Mouse (Mus musculus) liver, embryonic 11.5 days (tissue): ENCODE results near the gene Gm11549. TPM values are rescaled to one million over a fixed set of nuclear protein-coding genes. Genes with fewer than 3 reads are reported as not detected.

Experiments
- ATAC-seq: fragments of 200-750 bp; cut with Nextera tagmentation; replicated peaks from 2 replicates; pipeline ENCODE4 v1.8.0; 2017; ENCODE audit warnings: moderate number of reproducible peaks, mild to moderate bottlenecking, moderate TSS enrichment, moderate library complexity; ENCODE audit not compliant: low FRiP score
- DNase-seq: peaks from one replicate; pipeline ENCODE4 v3.0.0-alpha.2; 2017; ENCODE audit warnings: low spot score
- H3K27ac ChIP-seq: fragments of 300-500 bp; sonication (generic); 2 replicates; pipeline ENCODE4 v1.5.1; 2014; ENCODE audit warnings: mild to moderate bottlenecking, low read depth, low read length, control low read depth
- H3K27me3 ChIP-seq: fragments of 300-500 bp; sonication (generic); replicated peaks from 2 replicates; pipeline ENCODE4 v1.6.1; 2014; ENCODE audit warnings: low read length, mixed read lengths; ENCODE audit not compliant: control insufficient read depth, insufficient read depth
- H3K36me3 ChIP-seq: fragments of 300-500 bp; sonication (generic); 2 replicates; pipeline ENCODE4 v1.6.1; 2014; ENCODE audit warnings: mild to moderate bottlenecking, low read length, moderate library complexity, mixed read lengths; ENCODE audit not compliant: control insufficient read depth, insufficient read depth
- H3K4me1 ChIP-seq: fragments of 300-500 bp; sonication (generic); replicated peaks from 2 replicates; pipeline ENCODE4 v1.6.1; 2014; ENCODE audit warnings: low read length, mixed read lengths; ENCODE audit not compliant: control insufficient read depth, insufficient read depth
- H3K4me2 ChIP-seq: fragments of 300-500 bp; sonication (generic); 2 replicates; pipeline ENCODE4 v1.6.1; 2014; ENCODE audit warnings: mild to moderate bottlenecking, control low read depth, moderate library complexity
- H3K4me3 ChIP-seq: fragments of 300-500 bp; sonication (generic); 2 replicates; pipeline ENCODE4 v1.5.1; 2014; ENCODE audit warnings: low read depth, low read length, control low read depth
- H3K9ac ChIP-seq: fragments of 300-500 bp; sonication (generic); 2 replicates; pipeline ENCODE4 v1.6.1; 2014; ENCODE audit warnings: low read depth, low read length, control low read depth
- H3K9me3 ChIP-seq: fragments of 300-500 bp; sonication (generic); 2 replicates; pipeline ENCODE4 v1.6.1; 2016; ENCODE audit warnings: low read length, inconsistent platforms, mixed read lengths; ENCODE audit not compliant: control insufficient read depth
- WGBS: fragments of 180-500 bp; shearing (Covaris S2); extraction: QIAGEN DNeasy Blood & Tissue Kit; methylation state at CpG from one replicate; pipeline ENCODE4 v1.1.7; 2014; 5-methylcytosine and 5-hydroxymethylcytosine counted together
- polyA plus RNA-seq: library from polyadenylated mRNA; unstranded; fragments of >200 nt; fragmentation: Nextera tagmentation; extraction: Ambion mirVana; gene quantifications from 2 replicates; pipeline ENCODE4 v1.2.1, GENCODE M21; 2014

The Gm11549 gene
- polyA plus RNA-seq, 1 experiment from 2014 or later = not detected

DNA sequence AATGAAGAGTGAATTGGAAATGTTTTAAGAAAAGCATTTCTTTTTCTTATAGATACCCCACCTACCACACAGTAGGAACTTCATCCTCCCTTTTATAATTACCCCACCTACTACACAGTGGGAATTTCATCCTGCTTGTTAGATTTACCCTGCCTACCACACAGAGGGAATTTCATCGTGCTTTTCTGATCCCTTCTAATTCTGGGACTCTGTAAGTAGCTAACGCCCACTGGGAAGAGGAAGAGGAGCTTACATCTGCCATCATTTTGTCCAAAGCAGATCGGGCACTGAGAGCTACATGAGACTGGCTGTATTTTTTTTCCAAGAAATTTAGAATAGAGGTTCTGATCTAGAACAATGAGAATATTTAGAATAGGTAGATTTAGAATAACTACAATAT lies 23.3 kb upstream of the Gm11549 start:
- H3K27me3 ChIP-seq = no peaks in the 10 kb centered on the region
- H3K36me3 ChIP-seq = no peaks in the 10 kb centered on the region
- H3K9me3 ChIP-seq = no peaks in the 10 kb centered on the region
- DNase-seq (no peak), ATAC-seq (no peak)
- no peak overlapping the region for H3K4me3 ChIP-seq
- H3K4me1 ChIP-seq = no peaks in the 10 kb centered on the region
- no peak overlapping the region for H3K4me2 ChIP-seq
- H3K27ac ChIP-seq = no peak overlapping the region
- H3K9ac ChIP-seq = no peak overlapping the region
- 76% methylated on average over 3 of the region's 3 CpGs for WGBS

DNA sequence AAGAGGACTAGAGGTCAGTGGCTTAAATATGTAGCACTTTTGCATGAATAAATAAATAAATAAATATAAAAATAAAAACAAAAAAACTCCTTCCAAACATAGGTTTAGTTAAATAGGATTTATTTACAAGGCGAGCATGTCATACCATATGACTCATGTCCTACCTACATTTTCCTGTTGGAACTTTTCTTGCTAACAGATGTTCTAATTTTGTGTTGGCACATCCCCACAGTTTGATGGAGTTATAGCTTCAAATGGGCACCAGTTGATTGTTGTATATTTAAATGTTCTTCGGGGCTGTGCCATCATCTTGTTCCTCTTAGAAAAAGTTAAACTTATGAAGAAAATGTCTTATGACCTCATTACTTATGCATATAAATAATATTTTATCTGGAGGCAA lies 19.8 kb upstream of the Gm11549 start:
- H3K36me3 ChIP-seq = no peaks in the 10 kb centered on the region
- H3K27ac ChIP-seq = no peak overlapping the region
- no peaks in the 10 kb centered on the region for H3K4me1 ChIP-seq
- DNase-seq (no peak), ATAC-seq (no peak)
- no peak overlapping the region for H3K4me3 ChIP-seq
- 81% methylated on average over 2 of the region's 2 CpGs for WGBS
- H3K4me2 ChIP-seq = no peak overlapping the region
- H3K27me3 ChIP-seq = no peaks in the 10 kb centered on the region
- no peaks in the 10 kb centered on the region for H3K9me3 ChIP-seq
- H3K9ac ChIP-seq = no peak overlapping the region

DNA sequence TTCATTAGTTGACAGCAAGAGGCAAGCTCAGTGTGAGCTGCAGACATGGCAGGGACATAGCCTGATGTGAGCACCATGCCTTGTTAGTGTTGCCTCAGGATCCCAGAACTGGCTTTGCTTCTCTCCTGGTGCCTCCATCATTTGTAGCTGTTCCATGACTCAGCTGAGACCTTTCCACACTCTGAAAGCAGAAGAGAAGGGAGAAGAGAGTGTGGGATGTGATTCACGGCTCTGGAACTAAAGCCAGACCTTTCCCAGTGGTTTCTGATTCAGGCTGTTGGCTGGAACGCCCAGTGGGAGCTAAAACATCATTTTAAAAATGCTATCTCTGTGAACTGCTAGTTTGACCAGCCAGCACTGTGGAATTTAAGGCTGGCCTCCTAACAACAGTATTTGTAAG lies 19.1 kb upstream of the Gm11549 start:
- Histone ChIP-seq H3K4me2 (no peak overlapping the region), H3K27ac (no peak overlapping the region), H3K9me3 (no peaks in the 10 kb centered on the region), H3K4me3 (no peak overlapping the region), H3K9ac (no peak overlapping the region), H3K36me3 (no peaks in the 10 kb centered on the region), H3K27me3 (no peaks in the 10 kb centered on the region), H3K4me1 (no peaks in the 10 kb centered on the region)
- WGBS = 52% methylated on average over 2 of the region's 2 CpGs
- DNase-seq = no peak
- ATAC-seq = no peak

DNA sequence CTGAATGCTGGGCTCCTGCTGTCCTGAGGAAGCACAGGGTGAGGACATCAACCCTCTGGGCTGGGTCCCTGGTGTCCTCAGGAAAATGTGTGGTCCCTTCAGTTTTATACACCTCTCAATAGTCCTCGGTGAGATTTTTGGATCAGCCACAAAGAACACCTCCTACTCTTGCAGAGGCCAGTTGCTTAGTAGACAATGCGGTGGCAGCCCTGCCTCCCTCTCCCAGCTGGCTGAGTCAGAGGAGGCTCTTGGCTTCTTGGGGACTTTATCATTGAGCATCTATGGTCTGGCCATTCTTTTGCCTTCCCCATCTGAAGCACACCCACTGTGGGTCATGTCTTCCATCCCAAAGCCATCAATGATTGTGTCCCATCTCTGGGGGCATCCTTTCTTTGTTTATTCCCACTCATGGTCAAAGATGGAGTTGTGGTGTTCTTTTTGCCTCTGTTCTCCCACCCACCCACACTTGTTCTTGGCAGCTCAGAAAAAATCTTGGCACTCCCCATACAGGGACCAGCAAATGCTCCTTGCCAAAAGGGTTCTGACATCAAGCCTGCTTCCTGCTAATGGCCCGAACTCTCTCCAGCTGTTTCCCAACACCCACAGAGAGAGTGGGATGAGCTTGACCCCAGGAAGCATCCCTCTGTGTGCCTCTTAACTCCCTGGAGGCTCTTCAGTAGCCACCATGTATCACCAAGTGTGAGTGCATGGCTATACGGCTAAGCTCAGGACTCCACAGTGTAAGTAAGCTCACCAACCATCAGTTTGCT lies 16.3 kb upstream of the Gm11549 start:
- Histone ChIP-seq H3K9me3 (no peaks in the 10 kb centered on the region), H3K4me2 (no peak overlapping the region), H3K9ac (no peak overlapping the region), H3K4me3 (no peak overlapping the region), H3K36me3 (no peaks in the 10 kb centered on the region), H3K27ac (no peak overlapping the region), H3K27me3 (no peaks in the 10 kb centered on the region), H3K4me1 (0 out of 2 replicates have a peak, but pooled peaks cover 2% of the 10 kb centered on the region)
- no peak for ATAC-seq
- 76% methylated on average over 4 of the region's 4 CpGs for WGBS
- no peak for DNase-seq

DNA sequence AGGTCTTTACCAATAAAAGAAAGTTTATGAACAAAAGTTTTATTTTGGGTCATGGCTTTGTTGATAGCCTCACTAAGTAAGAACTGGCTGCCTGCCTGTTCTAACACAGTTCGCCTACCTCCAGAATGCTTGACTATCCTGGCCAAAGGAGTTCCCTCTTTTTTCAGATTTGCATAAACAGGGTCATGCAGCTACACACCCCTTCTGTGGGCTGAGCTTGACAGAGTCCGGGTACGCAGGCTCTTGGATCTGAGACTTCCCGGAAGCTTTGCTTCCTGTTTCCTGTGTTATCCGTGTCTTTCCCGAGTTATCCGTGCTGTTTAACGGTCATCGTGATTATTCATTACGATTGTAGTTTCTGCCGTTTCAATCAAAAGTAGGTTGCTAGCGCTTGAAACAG lies 14.4 kb upstream of the Gm11549 start:
- Histone ChIP-seq H3K9me3 (no peaks in the 10 kb centered on the region), H3K27me3 (no peaks in the 10 kb centered on the region; the same call in 1 of the 2 replicates), H3K27ac (no peak overlapping the region), H3K9ac (no peak overlapping the region), H3K36me3 (no peaks in the 10 kb centered on the region), H3K4me2 (no peak overlapping the region), H3K4me3 (no peak overlapping the region), H3K4me1 (0 out of 2 replicates have a peak, but pooled peaks cover 2% of the 10 kb centered on the region)
- WGBS = 85% methylated on average over 12 of the region's 12 CpGs
- DNase-seq = no peak
- no peak for ATAC-seq

GRCm38 (mm10) chr3:36533201-36533672 lies 11.6 kb upstream of the Gm11549 start:
- ATAC-seq (no peak), DNase-seq (no peak)
- Histone ChIP-seq H3K9ac (no peak overlapping the region), H3K9me3 (no peaks in the 10 kb centered on the region), H3K27ac (no peak overlapping the region), H3K4me2 (no peak overlapping the region), H3K4me3 (no peak overlapping the region), H3K4me1 (0 out of 2 replicates have a peak, but pooled peaks cover 2% of the 10 kb centered on the region), H3K27me3 (peaks cover 2% of the 10 kb centered on the region; the same call in 1 of the 2 replicates), H3K36me3 (no peaks in the 10 kb centered on the region)
- WGBS = 0% methylated on average over 1 of the region's 1 CpGs

DNA sequence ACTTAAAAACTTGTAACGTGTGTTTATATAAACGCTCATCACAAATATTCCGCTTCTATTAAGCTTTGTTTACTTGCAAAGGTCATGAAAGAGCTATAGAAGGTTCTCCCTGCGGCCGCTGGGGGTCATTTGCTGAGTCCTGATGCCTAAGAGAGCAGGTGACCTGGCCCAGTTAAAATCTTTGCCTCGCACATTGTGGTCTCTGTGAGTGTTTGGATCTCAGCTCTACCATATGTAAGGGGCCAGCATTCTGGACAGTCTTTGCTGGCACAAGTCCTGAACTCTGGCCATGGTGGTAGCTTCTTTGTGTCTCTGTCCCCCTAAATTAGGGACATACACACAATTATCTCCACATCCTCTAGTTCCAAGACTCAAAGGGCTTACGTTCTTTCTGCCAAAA lies 11.1 kb upstream of the Gm11549 start:
- ATAC-seq = no peak
- no peak overlapping the region for H3K27ac ChIP-seq
- peaks cover 2% of the 10 kb centered on the region; the same call in 1 of the 2 replicates for H3K27me3 ChIP-seq
- H3K9me3 ChIP-seq = no peaks in the 10 kb centered on the region
- H3K36me3 ChIP-seq = no peaks in the 10 kb centered on the region
- H3K4me2 ChIP-seq = no peak overlapping the region; the same call in 1 of the 2 replicates
- no peak overlapping the region for H3K4me3 ChIP-seq
- 0 out of 2 replicates have a peak, but pooled peaks cover 2% of the 10 kb centered on the region for H3K4me1 ChIP-seq
- H3K9ac ChIP-seq = no peak overlapping the region
- whole genome bisulfite sequencing = 42% methylated on average over 7 of the region's 7 CpGs
- no peak for DNase-seq

- Histone ChIP-seq H3K4me3 (peak overlapping the region; percentile 35; the same call in 1 of the 2 replicates), H3K4me1 (0 out of 2 replicates have a peak, but pooled peaks cover 2% of the 10 kb centered on the region), H3K27ac (no peak overlapping the region), H3K27me3 (peaks cover 2% of the 10 kb centered on the region; the same call in 1 of the 2 replicates), H3K36me3 (no peaks in the 10 kb centered on the region), H3K9me3 (no peaks in the 10 kb centered on the region), H3K4me2 (peak overlapping the region; percentile 58), H3K9ac (no peak overlapping the region)
- ATAC-seq = no peak
- 8% methylated on average over 18 of the region's 18 CpGs for WGBS
- DNase-seq = no peak
Measured at GRCm38 (mm10) chr3:36531979-36532542, 10.4 kb upstream of the Gm11549 start.
